Mouse (Mus musculus) colon, adult 2 months (tissue): Measurements from ENCODE around the gene Vmn1r116. TPM values are rescaled to one million over a fixed set of nuclear protein-coding genes. Genes with fewer than 3 reads are reported as not detected.

Experiments
- polyA plus RNA-seq: library from polyadenylated mRNA; depleted of rRNA; stranded (reverse); fragments of >200 nt; gene quantifications from 2 replicates; pipeline ENCODE4 v1.2.3, GENCODE M21; 2012; rRNA removed

Vmn1r116 gene
- polyA plus RNA-seq = not detected in 2 replicates

GRCm38 (mm10) chr7:20871956-20872355 is at the start of gene Vmn1r116:
TSS of gene Vmn1r116 (plus strand) at chr7:20872256.

DNA sequence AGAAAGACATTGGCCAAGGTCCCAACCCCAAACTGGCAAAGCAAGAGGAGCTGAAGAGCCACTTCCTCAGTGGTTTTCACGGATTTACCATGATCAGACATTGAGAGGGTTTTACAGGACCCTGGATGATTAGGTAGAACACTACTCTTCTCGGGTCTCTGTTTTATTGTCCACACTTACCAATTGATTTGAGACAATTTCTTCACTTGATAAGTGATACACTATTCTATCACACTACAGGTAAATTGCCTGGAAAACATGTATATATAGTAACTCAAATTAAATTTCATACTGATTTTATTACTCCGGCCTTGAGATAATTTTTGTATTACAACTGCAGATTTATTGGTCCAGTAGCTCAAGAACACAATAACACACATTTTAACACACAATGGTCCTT is 27.2 kb upstream of the Vmn1r116 start, which contains the start of gene Vmn1r115:
Vmn1r115 (minus strand) TSS at position 101 of the 400 bp plus-strand sequence.

GRCm38 (mm10) chr7:20884021-20884420 is 12.0 kb downstream of the Vmn1r116 start, which contains the start of gene Vmn1r117:
TSS of gene Vmn1r117 (minus strand) at chr7:20884121.

GRCm38 (mm10) chr7:20912247-20912646 is 40.2 kb downstream of the Vmn1r116 start, which contains the start of gene Vmn1r118:
TSS of gene Vmn1r118 (minus strand) at chr7:20912347.

Other genes with a start within 250 kb of the Vmn1r116 start
- gene Vmn1r107, start 203.3 kb upstream of the Vmn1r116 start, polyA plus RNA-seq = not detected in 2 replicates
- gene Vmn1r111, start 169.0 kb upstream of the Vmn1r116 start, polyA plus RNA-seq = not detected in 2 replicates
- not detected in 2 replicates for gene Gm10668, start 141.6 kb upstream of the Vmn1r116 start, polyA plus RNA-seq
- gene Vmn1r112, start 101.1 kb upstream of the Vmn1r116 start, polyA plus RNA-seq = not detected in 2 replicates
- not detected in 2 replicates for gene Vmn1r113, start 85.0 kb upstream of the Vmn1r116 start, polyA plus RNA-seq
- gene Vmn1r114, start 60.1 kb upstream of the Vmn1r116 start, polyA plus RNA-seq = not detected in 2 replicates
- not detected in 2 replicates for gene Vmn1r115, start 27.3 kb upstream of the Vmn1r116 start, polyA plus RNA-seq
- gene Vmn1r117, start 11.9 kb downstream of the Vmn1r116 start, polyA plus RNA-seq = not detected in 2 replicates
- not detected in 2 replicates for gene Vmn1r118, start 40.1 kb downstream of the Vmn1r116 start, polyA plus RNA-seq
- gene Vmn1r119, start 140.2 kb downstream of the Vmn1r116 start, polyA plus RNA-seq = not detected in 2 replicates
- not detected in 2 replicates for gene Vmn1r120, start 181.5 kb downstream of the Vmn1r116 start, polyA plus RNA-seq
- gene Vmn1r121, start 226.3 kb downstream of the Vmn1r116 start, polyA plus RNA-seq = not detected in 2 replicates